Mouse (Mus musculus): Measurements from ENCODE around the gene Eef1akmt2. TPM values are rescaled to one million over a fixed set of nuclear protein-coding genes. Genes with fewer than 3 reads are reported as not detected.
A peak's percentile ranks its signal among the peaks of the same experiment; 100 is the strongest.

The Eef1akmt2 gene
- 29.6 and 31.4 TPM in 2 replicates for polyA plus RNA-seq (2016; fragmentation: Nextera tagmentation; extraction: Ambion mirVana)

DNA sequence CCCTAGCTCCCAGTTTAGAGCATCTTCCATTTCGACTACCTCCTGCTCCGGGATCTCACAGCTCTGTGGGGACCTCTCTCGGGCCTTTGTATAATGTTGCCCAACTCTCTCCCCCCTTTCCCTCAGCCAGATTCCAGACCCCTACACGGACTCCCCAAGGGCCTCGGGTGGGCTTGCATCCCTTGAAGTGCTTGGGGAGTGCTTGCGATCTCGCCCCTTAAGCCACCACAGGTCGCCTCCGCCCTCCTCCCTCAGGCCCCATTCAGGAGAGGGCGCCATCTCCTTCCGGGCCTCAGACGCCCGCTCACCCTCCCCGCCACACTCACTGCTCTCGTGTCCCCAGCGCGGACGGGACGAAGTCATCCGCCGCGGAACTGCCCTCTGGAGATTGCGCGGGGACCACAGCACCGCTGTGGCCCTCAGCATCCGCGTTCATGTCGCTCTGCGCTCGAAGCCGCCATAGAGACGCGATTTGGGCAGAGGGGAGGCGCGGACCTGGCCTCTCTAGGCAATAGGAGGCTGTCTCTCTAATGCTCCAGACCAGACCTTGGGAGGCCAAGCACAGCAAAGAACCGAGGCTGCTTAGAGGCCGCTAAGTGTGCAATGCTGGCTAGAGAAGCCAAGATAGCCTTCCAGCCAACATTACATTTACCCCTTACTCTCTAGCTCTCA, at the start of gene Eef1akmt2:
Gene Eef1akmt2 (minus strand): TSS at position 501 of the 672 bp plus-strand sequence.
- ATAC-seq, result peak; percentile 95
- H3K27me3 ChIP-seq (replicated peaks), result no peaks in the 10 kb centered on the region
- peak within 1 kb of the TSS; percentile 76 for H3K4me2 ChIP-seq
- under 1% methylated on average over 37 of the region's 37 CpGs for WGBS (ENCODE audit: insufficient replicate concordance)
- H3K36me3 ChIP-seq, result peaks cover 30% of the 10 kb centered on the region
- H3K9ac ChIP-seq, result peak within 1 kb of the TSS; percentile 85
- peaks cover 24% of the 10 kb centered on the region for H3K4me1 ChIP-seq
- peak within 1 kb of the TSS; percentile 93 for H3K27ac ChIP-seq
- H3K9me3 ChIP-seq (replicated peaks), result no peaks in the 10 kb centered on the region
- H3K4me3 ChIP-seq, result peak within 1 kb of the TSS; percentile 85

- no peak overlapping the region for H3K27ac ChIP-seq
- no peak for ATAC-seq
- WGBS (ENCODE audit: insufficient replicate concordance), result 33% methylated on average over 2 of the region's 2 CpGs
Observed at GRCm38 (mm10) chr7:132900826-132901531, 48.5 kb upstream of the Eef1akmt2 start.

GRCm38 (mm10) chr7:132898234-132898633, 45.8 kb upstream of the Eef1akmt2 start:
- WGBS (ENCODE audit: insufficient replicate concordance), result 72% methylated on average over 2 of the region's 2 CpGs
- Histone ChIP-seq H3K27ac (no peak overlapping the region), H3K4me2 (no peak overlapping the region), H3K4me1 (no peaks in the 10 kb centered on the region), H3K27me3 (replicated peaks) (peaks cover 4% of the 10 kb centered on the region; the same call in 1 of the 2 replicates), H3K4me3 (no peak overlapping the region), H3K9me3 (replicated peaks) (no peaks in the 10 kb centered on the region), H3K36me3 (no peaks in the 10 kb centered on the region), H3K9ac (no peak overlapping the region)
- no peak for ATAC-seq

More at GRCm38 (mm10) chr7:132900826-132901531, 48.5 kb upstream of the Eef1akmt2 start:
- Histone ChIP-seq H3K4me3 (no peak overlapping the region), H3K9ac (no peak overlapping the region), H3K4me2 (no peak overlapping the region), H3K36me3 (no peaks in the 10 kb centered on the region), H3K4me1 (no peaks in the 10 kb centered on the region), H3K27me3 (replicated peaks) (peaks cover 4% of the 10 kb centered on the region; the same call in 1 of the 2 replicates), H3K9me3 (replicated peaks) (no peaks in the 10 kb centered on the region)

DNA sequence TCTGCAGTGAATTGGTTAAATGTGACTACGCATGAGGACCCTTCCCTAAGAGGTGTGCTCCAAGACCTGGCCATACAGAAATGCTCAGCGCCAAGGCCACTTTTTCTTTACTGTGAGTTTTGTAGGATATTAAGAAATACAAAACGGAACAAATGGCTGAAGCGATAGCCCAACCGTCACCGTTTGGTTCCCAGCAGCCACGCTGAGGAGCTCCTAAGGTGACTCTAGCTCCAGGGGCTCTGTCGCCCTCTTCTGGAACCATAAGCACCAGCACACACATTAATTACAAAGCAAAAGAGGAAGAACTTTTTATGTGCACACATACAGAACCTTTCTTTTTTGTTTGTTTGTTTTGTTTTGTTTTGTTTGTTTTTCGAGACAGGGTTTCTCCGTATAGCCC, 44.8 kb upstream of the Eef1akmt2 start:
- WGBS (ENCODE audit: insufficient replicate concordance), result 68% methylated on average over 10 of the region's 10 CpGs
- no peaks in the 10 kb centered on the region for H3K36me3 ChIP-seq
- no peak for ATAC-seq
- no peaks in the 10 kb centered on the region for H3K4me1 ChIP-seq
- no peak overlapping the region for H3K9ac ChIP-seq
- peaks cover 4% of the 10 kb centered on the region; the same call in 1 of the 2 replicates for H3K27me3 ChIP-seq (replicated peaks)
- no peak overlapping the region for H3K4me3 ChIP-seq
- no peak overlapping the region for H3K27ac ChIP-seq
- no peaks in the 10 kb centered on the region for H3K9me3 ChIP-seq (replicated peaks)
- H3K4me2 ChIP-seq, result no peak overlapping the region

DNA sequence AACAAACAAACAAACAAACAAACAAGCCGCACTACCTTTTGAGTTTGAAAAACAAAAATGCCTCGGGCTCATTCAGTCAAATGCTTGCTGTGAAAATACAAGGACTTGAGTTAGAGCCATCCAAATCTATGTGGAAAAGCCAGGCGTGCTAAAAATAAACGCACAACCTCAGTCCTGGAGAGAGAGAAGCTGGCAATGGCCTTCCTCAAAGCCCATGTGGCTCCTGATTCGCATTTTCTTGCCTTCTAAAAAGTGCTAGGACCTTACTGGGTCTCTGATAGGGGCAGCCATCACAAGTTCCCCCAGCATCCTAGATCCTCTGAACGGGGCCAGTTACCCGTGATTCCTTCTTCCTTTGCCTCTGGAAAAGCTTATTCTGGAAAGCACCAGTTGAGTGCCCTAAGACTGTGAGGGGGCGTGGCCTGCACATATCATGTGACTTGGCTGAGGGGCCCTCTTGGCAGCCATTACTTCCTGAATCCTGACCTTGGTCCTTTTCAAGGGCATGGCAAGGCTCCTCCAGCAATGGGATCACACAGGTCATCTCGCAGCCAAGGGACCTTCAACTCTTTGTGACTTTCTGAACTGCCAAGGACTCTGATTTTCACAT, 43.8 kb upstream of the Eef1akmt2 start:
- no peak overlapping the region for H3K4me2 ChIP-seq
- ATAC-seq, result no peak
- no peaks in the 10 kb centered on the region for H3K4me1 ChIP-seq
- H3K36me3 ChIP-seq, result no peaks in the 10 kb centered on the region
- no peaks in the 10 kb centered on the region; the same call in 1 of the 2 replicates for H3K27me3 ChIP-seq (replicated peaks)
- no peak overlapping the region for H3K27ac ChIP-seq
- no peak overlapping the region for H3K4me3 ChIP-seq
- 74% methylated on average over 9 of the region's 9 CpGs for WGBS (ENCODE audit: insufficient replicate concordance)
- no peak overlapping the region for H3K9ac ChIP-seq
- no peaks in the 10 kb centered on the region for H3K9me3 ChIP-seq (replicated peaks)

- Histone ChIP-seq H3K4me1 (no peaks in the 10 kb centered on the region), H3K27ac (no peak overlapping the region), H3K4me3 (no peak overlapping the region), H3K36me3 (no peaks in the 10 kb centered on the region), H3K9ac (no peak overlapping the region), H3K9me3 (replicated peaks) (no peaks in the 10 kb centered on the region), H3K27me3 (replicated peaks) (no peaks in the 10 kb centered on the region), H3K4me2 (no peak overlapping the region)
- 70% methylated on average over 7 of the region's 7 CpGs for WGBS (ENCODE audit: insufficient replicate concordance)
- no peak for ATAC-seq
Observed at GRCm38 (mm10) chr7:132894841-132895555, 42.5 kb upstream of the Eef1akmt2 start.

- H3K4me2 ChIP-seq, result no peak overlapping the region
- no peaks in the 10 kb centered on the region for H3K9me3 ChIP-seq (replicated peaks)
- no peaks in the 10 kb centered on the region for H3K27me3 ChIP-seq (replicated peaks)
- H3K9ac ChIP-seq, result no peak overlapping the region
- ATAC-seq, result no peak
- peaks cover 3% of the 10 kb centered on the region for H3K4me1 ChIP-seq
- no peak overlapping the region for H3K27ac ChIP-seq
- H3K4me3 ChIP-seq, result no peak overlapping the region
- WGBS (ENCODE audit: insufficient replicate concordance), result 74% methylated on average over 1 of the region's 1 CpGs
- H3K36me3 ChIP-seq, result no peaks in the 10 kb centered on the region
Observed at GRCm38 (mm10) chr7:132893336-132893735, 40.9 kb upstream of the Eef1akmt2 start.

DNA sequence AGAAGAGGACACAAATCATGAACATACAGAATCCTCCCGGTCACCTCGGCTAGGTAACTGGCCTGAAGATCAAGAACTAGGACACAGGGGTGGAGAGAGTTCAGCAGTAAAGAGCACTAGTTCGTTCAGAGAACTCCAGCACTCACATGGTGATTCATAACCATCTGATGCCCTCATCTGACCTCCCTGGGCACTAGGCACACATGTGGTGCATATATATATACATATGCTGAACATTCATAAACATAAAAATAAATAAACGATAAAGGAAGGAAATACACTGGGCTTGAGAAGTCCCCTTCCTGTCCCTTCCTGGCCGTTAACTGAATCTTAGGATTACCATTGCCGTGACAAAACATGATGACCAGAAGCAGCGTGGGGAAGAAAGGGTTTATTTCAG, 40.3 kb upstream of the Eef1akmt2 start:
- Histone ChIP-seq H3K27ac (no peak overlapping the region), H3K9me3 (replicated peaks) (no peaks in the 10 kb centered on the region), H3K4me2 (no peak overlapping the region), H3K4me1 (peaks cover 8% of the 10 kb centered on the region), H3K36me3 (no peaks in the 10 kb centered on the region), H3K9ac (no peak overlapping the region), H3K4me3 (no peak overlapping the region), H3K27me3 (replicated peaks) (no peaks in the 10 kb centered on the region)
- 69% methylated on average over 7 of the region's 7 CpGs for WGBS (ENCODE audit: insufficient replicate concordance)
- no peak for ATAC-seq

DNA sequence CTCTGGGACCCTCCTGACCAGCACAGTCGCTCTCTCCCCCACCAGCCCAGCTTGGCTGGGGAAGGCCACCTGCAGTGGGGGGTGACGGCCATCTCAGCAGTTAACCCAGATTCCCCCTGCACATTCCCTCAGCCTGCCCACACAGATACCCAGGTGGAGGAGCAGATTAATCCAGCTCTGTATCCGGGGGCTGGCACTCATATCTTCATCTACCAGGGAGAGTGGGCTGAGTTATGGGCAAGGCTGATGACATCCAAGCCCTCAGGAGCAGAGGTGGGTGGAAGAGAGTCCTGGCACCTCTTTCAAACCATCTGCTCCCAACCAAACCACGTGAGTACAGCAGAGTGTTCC, 39.8 kb upstream of the Eef1akmt2 start:
- Histone ChIP-seq H3K27ac (no peak overlapping the region), H3K27me3 (replicated peaks) (no peaks in the 10 kb centered on the region), H3K36me3 (no peaks in the 10 kb centered on the region), H3K9me3 (replicated peaks) (no peaks in the 10 kb centered on the region), H3K4me2 (no peak overlapping the region), H3K9ac (no peak overlapping the region), H3K4me1 (peaks cover 13% of the 10 kb centered on the region), H3K4me3 (no peak overlapping the region)
- WGBS (ENCODE audit: insufficient replicate concordance), result 40% methylated on average over 4 of the region's 4 CpGs
- no peak for ATAC-seq

- 76% methylated on average over 5 of the region's 5 CpGs for WGBS (ENCODE audit: insufficient replicate concordance)
- no peak for ATAC-seq
- H3K9ac ChIP-seq, result no peak overlapping the region
- H3K4me2 ChIP-seq, result no peak overlapping the region
- no peaks in the 10 kb centered on the region for H3K9me3 ChIP-seq (replicated peaks)
- no peaks in the 10 kb centered on the region for H3K27me3 ChIP-seq (replicated peaks)
- peaks cover 18% of the 10 kb centered on the region for H3K4me1 ChIP-seq
- no peak overlapping the region for H3K4me3 ChIP-seq
- H3K27ac ChIP-seq, result no peak overlapping the region
- H3K36me3 ChIP-seq, result no peaks in the 10 kb centered on the region
Observed at GRCm38 (mm10) chr7:132891561-132892310, 39.3 kb upstream of the Eef1akmt2 start.

DNA sequence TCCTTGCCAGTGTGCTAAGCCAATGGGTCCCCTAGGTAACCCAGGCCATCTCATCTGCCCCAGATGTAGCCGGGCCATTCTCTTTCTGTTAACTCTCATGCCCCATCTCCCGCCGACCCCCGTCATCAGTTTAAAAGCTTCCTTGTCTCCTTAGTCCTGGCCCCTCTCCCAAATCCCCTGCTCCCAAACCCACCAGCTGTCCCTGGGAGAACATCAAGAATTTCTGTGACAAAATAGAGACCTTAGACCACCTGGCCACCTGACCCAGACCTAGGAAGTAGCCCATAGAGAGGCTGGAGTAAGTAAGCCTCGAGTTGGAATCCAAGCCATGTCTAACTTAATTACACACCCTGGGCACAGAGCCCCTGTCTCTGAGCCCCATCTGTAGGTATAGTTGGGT, 37.7 kb upstream of the Eef1akmt2 start:
- no peaks in the 10 kb centered on the region for H3K27me3 ChIP-seq (replicated peaks)
- WGBS (ENCODE audit: insufficient replicate concordance), result 75% methylated on average over 5 of the region's 5 CpGs
- H3K36me3 ChIP-seq, result peaks cover 6% of the 10 kb centered on the region
- no peaks in the 10 kb centered on the region for H3K9me3 ChIP-seq (replicated peaks)
- no peak overlapping the region for H3K4me3 ChIP-seq
- H3K9ac ChIP-seq, result no peak overlapping the region
- H3K27ac ChIP-seq, result no peak overlapping the region
- no peak for ATAC-seq
- peaks cover 18% of the 10 kb centered on the region for H3K4me1 ChIP-seq
- H3K4me2 ChIP-seq, result no peak overlapping the region

Data from liver, embryonic 12.5 days (tissue).